Mouse (Mus musculus) gastrocnemius, adult 2 months (tissue): ENCODE measurements around the gene Psmb2. TPM values are rescaled to one million over a fixed set of nuclear protein-coding genes. Genes with fewer than 3 reads are reported as not detected.

ENCODE experiments used
- DNase-seq: peaks from one replicate; pipeline ENCODE4 v3.0.0; 2022
- H3K27ac ChIP-seq: fragments of 200-600 bp; 2 replicates; pipeline ENCODE4 v1.8.1; 2022; ENCODE audit warnings: mild to moderate bottlenecking
- H3K4me3 ChIP-seq: fragments of 200-600 bp; 2 replicates; pipeline ENCODE4 v1.8.1; 2022; ENCODE audit warnings: mild to moderate bottlenecking, moderate library complexity
- CTCF ChIP-seq: fragments of 200-600 bp; IDR thresholded peaks from 2 replicates; pipeline ENCODE4 v1.8.1; 2022; ENCODE audit warnings: antibody characterized with exemption, mild to moderate bottlenecking, moderate library complexity
- intact Hi-C: fragments of 180-260 bp; cut with DNase I; formaldehyde crosslinking; loops from one replicate; pipeline ENCODE4 v1.15.1; 2025
- total RNA-seq, 2 experiments: library from RNA; stranded (reverse); gene quantifications; 2 replicates each; pipeline ENCODE4 v1.2.3; 2021

Gene Psmb2
- total RNA-seq, 2 experiments from 2014 or later = 93.2 to 98.3 TPM

GRCm38 (mm10) chr4:126749553-126749952, 72.1 kb downstream of the Psmb2 start:
- TF ChIP-seq CTCF = no peak
- H3K27ac ChIP-seq = peak overlapping the region; percentile 52
- intact Hi-C loops = no loop called here
- H3K4me3 ChIP-seq = peak overlapping the region; percentile 22
- no peak for DNase-seq

- H3K4me3 ChIP-seq = peak overlapping the region; percentile 22
- peak overlapping the region; percentile 52 for H3K27ac ChIP-seq
- intact Hi-C loops = loop anchor here (5.0 kb wide), 1 partner anchor 73 kb away; the partner anchor contains the start of gene Psmb2
- peak; percentile 88 for DNase-seq
- no peak for TF ChIP-seq CTCF
Observed at GRCm38 (mm10) chr4:126750046-126750683, 72.7 kb downstream of the Psmb2 start.

- no peak for TF ChIP-seq CTCF
- intact Hi-C loops = loop anchor here (5.0 kb wide), 1 partner anchor 74 kb away; the partner anchor contains the start of gene Psmb2
- DNase-seq = no peak
Observed at GRCm38 (mm10) chr4:126750863-126751555, 73.6 kb downstream of the Psmb2 start.

GRCm38 (mm10) chr4:126751556-126752023, 74.2 kb downstream of the Psmb2 start:
- H3K27ac ChIP-seq = no peak overlapping the region
- intact Hi-C loops = loop anchor here (5.0 kb wide), 1 partner anchor 74 kb away; the partner anchor contains the start of gene Psmb2
- H3K4me3 ChIP-seq = peak overlapping the region; percentile 84; the same call in 1 of the 2 replicates
- DNase-seq = no peak
- no peak for TF ChIP-seq CTCF

More at GRCm38 (mm10) chr4:126750863-126751555, 73.6 kb downstream of the Psmb2 start:
- Histone ChIP-seq H3K27ac (no peak overlapping the region), H3K4me3 (no peak overlapping the region)

GRCm38 (mm10) chr4:126752024-126752607, 74.7 kb downstream of the Psmb2 start:
- intact Hi-C loops = loop anchor here (5.0 kb wide), 1 partner anchor 75 kb away; the partner anchor contains the start of gene Psmb2
- Histone ChIP-seq H3K27ac (peak overlapping the region; percentile 99), H3K4me3 (peak overlapping the region; percentile 84)
- no peak for TF ChIP-seq CTCF
- peak; percentile 25 for DNase-seq

GRCm38 (mm10) chr4:126752608-126753141, 75.2 kb downstream of the Psmb2 start:
- no peak for TF ChIP-seq CTCF
- Histone ChIP-seq H3K27ac (peak overlapping the region; percentile 99), H3K4me3 (peak overlapping the region; percentile 84)
- DNase-seq = peak; percentile 40
- intact Hi-C loops = loop anchor here (5.0 kb wide), 1 partner anchor 75 kb away; the partner anchor contains the start of gene Psmb2

- intact Hi-C loops = loop anchor here (5.0 kb wide), 1 partner anchor 76 kb away; the partner anchor contains the start of gene Psmb2
- Histone ChIP-seq H3K27ac (peak within 1 kb of the TSS; percentile 99), H3K4me3 (peak within 1 kb of the TSS; percentile 84)
- no peak for TF ChIP-seq CTCF
- peak; percentile 98 for DNase-seq
Observed at GRCm38 (mm10) chr4:126753268-126754230, 76.1 kb downstream of the Psmb2 start, which contains the start of the genes Ncdn and AU040320. Gene Ncdn (minus strand): TSS chr4:126753438. Gene AU040320 (plus strand): TSS chr4:126753544.

- DNase-seq = no peak
- Histone ChIP-seq H3K27ac (peak overlapping the region; percentile 99), H3K4me3 (peak overlapping the region; percentile 84)
- TF ChIP-seq CTCF = no peak
- intact Hi-C loops = loop anchor here (5.0 kb wide), 1 partner anchor 77 kb away; the partner anchor contains the start of gene Psmb2
Observed at GRCm38 (mm10) chr4:126754231-126754611, 76.8 kb downstream of the Psmb2 start.

- intact Hi-C loops = loop anchor here (5.0 kb wide), 1 partner anchor 78 kb away; the partner anchor contains the start of gene Psmb2
- TF ChIP-seq CTCF = no peak
- Histone ChIP-seq H3K4me3 (peak overlapping the region; percentile 84), H3K27ac (no peak overlapping the region)
- no peak for DNase-seq
Observed at GRCm38 (mm10) chr4:126754736-126755374, 77.4 kb downstream of the Psmb2 start.

- H3K4me3 ChIP-seq = no peak overlapping the region
- intact Hi-C loops = no loop called here
- no peak overlapping the region for H3K27ac ChIP-seq
- DNase-seq = no peak
- no peak for TF ChIP-seq CTCF
Observed at GRCm38 (mm10) chr4:126756766-126757165, 79.3 kb downstream of the Psmb2 start.

- Histone ChIP-seq H3K4me3 (no peak overlapping the region), H3K27ac (no peak overlapping the region)
- no peak for TF ChIP-seq CTCF
- intact Hi-C loops = no loop called here
- no peak for DNase-seq
Observed at GRCm38 (mm10) chr4:126758299-126758698, 80.9 kb downstream of the Psmb2 start.

Other genes with a start within 250 kb of the Psmb2 start
- gene Ago3, start 248.1 kb upstream of the Psmb2 start, total RNA-seq = 10 to 100 TPM in 1 of 2 experiments, 1 to 10 TPM in 1; 7.6 to 11.6 TPM
- gene Ago1, start 209.0 kb upstream of the Psmb2 start, total RNA-seq = 1 to 10 TPM; 6.6 to 7.9 TPM
- gene Ago4, start 144.2 kb upstream of the Psmb2 start, total RNA-seq = 1 to 10 TPM; 4.5 to 8.4 TPM
- gene Clspn, start 120.7 kb upstream of the Psmb2 start, total RNA-seq = under 1 TPM; 0.28 to 0.50 TPM
- 10 to 100 TPM; 21.6 to 25.9 TPM for gene 5730409E04Rik, start 67.8 kb upstream of the Psmb2 start, total RNA-seq
- gene Tfap2e, start 58.6 kb downstream of the Psmb2 start, total RNA-seq = not detected
- gene Ncdn, start 75.8 kb downstream of the Psmb2 start, total RNA-seq = 10 to 100 TPM; 11.0 to 11.7 TPM
- gene AU040320, start 75.9 kb downstream of the Psmb2 start, total RNA-seq = 10 to 100 TPM; 27.8 to 29.3 TPM